15 mouse cellular contexts compared by ENCODE assay signal in the genomic region with DNA sequence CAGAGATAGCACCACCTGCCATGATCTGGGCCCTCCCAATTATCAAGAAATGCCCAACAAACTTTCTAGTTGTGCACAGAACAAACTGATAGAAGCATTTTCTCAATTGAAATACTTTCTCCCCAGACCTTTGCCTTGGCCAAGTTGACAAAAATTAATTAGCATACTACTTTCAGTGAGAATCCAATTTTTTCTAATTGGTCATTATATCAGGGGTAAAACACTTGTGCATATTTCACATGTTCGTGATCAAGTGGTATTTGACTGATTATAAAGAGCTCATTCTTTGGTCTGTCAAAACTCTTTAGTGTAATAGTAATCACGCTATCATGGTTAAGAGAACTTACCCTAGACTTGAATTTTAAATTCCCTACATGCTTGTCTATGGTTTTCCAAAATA.
A peak's percentile ranks its signal among the peaks of the same experiment; 100 is the strongest.
DNase-seq lines count a peak whose midpoint lies in the region.
"Had no signal": no experiment of that assay in that cellular context is flagged by ENCODE, and none has a peak within 500 bp of the region (broad histone marks: within the 10 kb centered on the region; RNA-seq: fewer than 3 reads in every experiment).

No protein-coding gene starts in this region.

- peak; percentile 31 for DNase-seq in retina, postnatal 1 day
- no peak for DNase-seq in retina, embryonic 14.5 days (ENCODE audit: low spot score)
- DNase-seq in Muller cell, postnatal 12 days (ENCODE audit: inconsistent ontology term) = peak; percentile 93
- no peak for DNase-seq in adrenal gland, adult 8-10 months
- DNase-seq: adrenal gland, adult 2 months; adrenal gland, postnatal 10 days; adrenal gland, postnatal 14 days; adrenal gland, postnatal 25 days; adrenal gland, postnatal 36 days; B cell, adult 2 months; cerebellum, adult 11 months; cerebellum, adult 11-12 months; cerebellum, adult 18-20 months; cerebellum, adult 2 months; cerebellum, adult 8-10 months had no signal

Comparison
In these comparisons a context has a peak if more than half of its experiments do, and no peak if none do; other contexts are left out.
1. DNase-seq: peak in retina, postnatal 1 day (single experiment) and Muller cell, postnatal 12 days (single experiment); none in retina, embryonic 14.5 days (single experiment) and adrenal gland, adult 8-10 months (single experiment).